Mouse (Mus musculus) monocyte, adult 5-6 weeks (primary cell): ENCODE results near the gene Kif3b. TPM values are rescaled to one million over a fixed set of nuclear protein-coding genes. Genes with fewer than 3 reads are reported as not detected.

Experiments used
- ATAC-seq: fragments of 153-309, 156-312 bp; replicated peaks from 2 replicates; pipeline ENCODE4 v1.8.0; 2017; ENCODE audit warnings: mild to moderate bottlenecking; ENCODE audit not compliant: low TSS enrichment, insufficient number of reproducible peaks, severe bottlenecking, poor library complexity, low FRiP score
- total RNA-seq: library from RNA; stranded (forward); fragments of 200-1000, 200-491, 200-594 nt; gene quantifications from 3 replicates; pipeline ENCODE4 v1.2.3, GENCODE M21; 2017

The Kif3b gene
- total RNA-seq, 1 experiment from 2014 or later: 38.3 TPM

- ATAC-seq: no peak
Measured at GRCm38 (mm10) chr2:153292305-153292861, 1.2 kb downstream of the Kif3b start.

GRCm38 (mm10) chr2:153295196-153295595, 4.0 kb downstream of the Kif3b start:
- no peak for ATAC-seq

- no peak for ATAC-seq
Measured at GRCm38 (mm10) chr2:153297771-153298170, 6.6 kb downstream of the Kif3b start.

GRCm38 (mm10) chr2:153298460-153298859, 7.2 kb downstream of the Kif3b start:
- no peak for ATAC-seq

GRCm38 (mm10) chr2:153298863-153299262, 7.7 kb downstream of the Kif3b start:
- ATAC-seq: peak; percentile 84

GRCm38 (mm10) chr2:153301123-153301522, 9.9 kb downstream of the Kif3b start:
- ATAC-seq: no peak

- no peak for ATAC-seq
Measured at GRCm38 (mm10) chr2:153305240-153305639, 14.0 kb downstream of the Kif3b start.

- ATAC-seq: no peak
Measured at GRCm38 (mm10) chr2:153308586-153308985, 17.4 kb downstream of the Kif3b start.

GRCm38 (mm10) chr2:153309106-153309505, 17.9 kb downstream of the Kif3b start:
- no peak for ATAC-seq

- ATAC-seq: no peak
Measured at GRCm38 (mm10) chr2:153310228-153310627, 19.0 kb downstream of the Kif3b start.

GRCm38 (mm10) chr2:153312884-153313283, 21.7 kb downstream of the Kif3b start:
- no peak for ATAC-seq

GRCm38 (mm10) chr2:153318408-153318807, 27.2 kb downstream of the Kif3b start:
- no peak for ATAC-seq

- peak; percentile 72 for ATAC-seq
Measured at GRCm38 (mm10) chr2:153319036-153319643, 27.9 kb downstream of the Kif3b start.

- ATAC-seq: no peak
Measured at GRCm38 (mm10) chr2:153325706-153326376, 34.6 kb downstream of the Kif3b start.

GRCm38 (mm10) chr2:153332271-153332670, 41.1 kb downstream of the Kif3b start:
- ATAC-seq: no peak

- peak; percentile 81 for ATAC-seq
Measured at GRCm38 (mm10) chr2:153332981-153333380, 41.8 kb downstream of the Kif3b start.

GRCm38 (mm10) chr2:153333822-153334232, 42.6 kb downstream of the Kif3b start:
- ATAC-seq: no peak

- no peak for ATAC-seq
Measured at GRCm38 (mm10) chr2:153334281-153334680, 43.1 kb downstream of the Kif3b start.

- ATAC-seq: no peak
Measured at GRCm38 (mm10) chr2:153336117-153336516, 44.9 kb downstream of the Kif3b start.
